Mouse (Mus musculus) heart, adult 2 months (tissue): ENCODE data around the gene Narf. TPM values are rescaled to one million over a fixed set of nuclear protein-coding genes. Genes with fewer than 3 reads are reported as not detected.

Experiments used
- DNase-seq, 2 experiments: peaks; one replicate each; pipeline ENCODE4 v3.0.0; 2021
- H3K27ac ChIP-seq: fragments of 200-600 bp; 2 replicates; pipeline ENCODE4 v1.8.1; 2022
- H3K27me3 ChIP-seq: fragments of 200-500 bp; 2 replicates; pipeline ENCODE4 v1.6.1; 2012; ENCODE audit warnings: mild to moderate bottlenecking, low read length, inconsistent platforms, mixed read lengths; ENCODE audit not compliant: control insufficient read depth, insufficient read depth
- H3K36me3 ChIP-seq: fragments of 200-500 bp; 2 replicates; pipeline ENCODE4 v1.6.1; 2012; ENCODE audit warnings: low read length, inconsistent platforms; ENCODE audit not compliant: control insufficient read depth, insufficient read depth
- H3K4me1 ChIP-seq: fragments of 200-500 bp; 2 replicates; pipeline ENCODE4 v1.6.1; 2011; ENCODE audit warnings: low read length; ENCODE audit not compliant: control insufficient read depth, insufficient read depth
- H3K4me3 ChIP-seq: fragments of 200-600 bp; 2 replicates; pipeline ENCODE4 v1.8.1; 2022
- H3K79me2 ChIP-seq: fragments of 200-500 bp; replicated peaks from 2 replicates; pipeline ENCODE4 v1.6.1; 2012; ENCODE audit warnings: mild to moderate bottlenecking, inconsistent platforms, low read length, moderate library complexity, mixed read lengths; ENCODE audit not compliant: control insufficient read depth, insufficient read depth
- H3K9ac ChIP-seq: fragments of 200-500 bp; 2 replicates; pipeline ENCODE4 v1.6.1; 2012; ENCODE audit warnings: low read depth, mild to moderate bottlenecking, control low read depth, inconsistent platforms, low read length, mixed read lengths
- CTCF ChIP-seq: fragments of 200-600 bp; IDR thresholded peaks from 2 replicates; pipeline ENCODE4 v1.8.1; 2022; ENCODE audit warnings: antibody characterized with exemption, mild to moderate bottlenecking, moderate library complexity
- EP300 ChIP-seq: fragments of 200-500 bp; IDR thresholded peaks from 2 replicates; pipeline ENCODE4 v1.6.1; 2011; ENCODE audit warnings: low read depth, low read length, control low read depth; ENCODE audit not compliant: insufficient read depth
- POLR2A ChIP-seq: fragments of 200-500 bp; IDR thresholded peaks from 2 replicates; pipeline ENCODE4 v1.6.1; 2011; ENCODE audit warnings: mild to moderate bottlenecking, low read depth, low read length, control low read depth; ENCODE audit not compliant: insufficient read depth
- WGBS: fragments of 180-500 bp; shearing (Covaris S2); methylation state at CpG from one replicate; pipeline ENCODE4 v1.1.7; 2018; 5-methylcytosine and 5-hydroxymethylcytosine counted together
- intact Hi-C: fragments of 180-260 bp; cut with DNase I; formaldehyde crosslinking; loops from one replicate; pipeline ENCODE4 v1.15.1; 2025
- polyA plus RNA-seq: library from polyadenylated mRNA; depleted of rRNA; stranded (reverse); fragments of >200 nt; gene quantifications from 2 replicates; pipeline ENCODE4 v1.2.3, GENCODE M21; 2012
- total RNA-seq, 2 experiments: library from RNA; stranded (reverse); gene quantifications; 2 replicates each; pipeline ENCODE4 v1.2.3; 2021

Gene Narf
- total and polyA plus RNA-seq, 3 experiments = 76.7 to 102 (median 91.4) TPM

DNA sequence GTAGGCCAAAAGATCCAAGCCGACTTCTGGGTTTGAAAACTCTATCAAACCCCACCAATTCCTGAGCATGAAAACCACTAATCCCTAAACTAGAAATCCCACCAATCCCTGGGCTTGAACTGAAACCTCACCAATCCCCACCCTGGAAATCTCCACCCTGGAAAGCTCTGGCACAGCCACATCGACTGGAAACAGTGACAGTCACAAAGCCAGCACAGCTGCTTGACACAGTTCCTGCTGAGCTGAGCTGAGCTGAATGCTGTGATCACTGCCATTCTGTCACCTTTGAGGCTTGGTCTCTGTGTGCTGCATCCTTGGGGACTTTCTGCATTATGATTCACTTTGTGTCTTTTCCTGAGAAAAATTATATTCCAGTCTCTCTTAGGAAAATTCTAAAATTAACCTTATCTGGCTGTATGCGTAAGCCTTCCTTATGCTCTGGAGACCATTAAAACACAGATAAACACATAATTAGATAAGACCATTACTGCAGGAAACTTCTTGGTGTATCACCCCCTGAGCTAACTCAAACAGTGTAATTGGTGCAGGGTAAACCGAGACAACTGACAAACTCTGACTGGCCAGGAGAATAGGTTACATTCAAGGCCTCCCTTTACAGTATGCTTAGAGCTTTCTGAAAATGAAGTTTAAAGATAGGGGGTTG is 5.3 kb upstream of the Narf start:
- no peak overlapping the region for H3K4me3 ChIP-seq
- no peak overlapping the region for H3K9ac ChIP-seq
- TF ChIP-seq EP300 = 0 out of 2 replicates have a peak, but pooled peaks have one; percentile 46
- 0 out of 2 replicates have a peak, but pooled peaks have one; percentile 12 for TF ChIP-seq POLR2A
- TF ChIP-seq CTCF = no peak
- WGBS = 32% methylated on average over 4 of the region's 4 CpGs
- peak; percentile 43 to 50 for DNase-seq
- peaks cover 3% of the 10 kb centered on the region; the same call in 1 of the 2 replicates for H3K36me3 ChIP-seq
- H3K27me3 ChIP-seq = no peaks in the 10 kb centered on the region
- no peak overlapping the region for H3K27ac ChIP-seq
- peaks cover 5% of the 10 kb centered on the region for H3K4me1 ChIP-seq
- H3K79me2 ChIP-seq = no peaks in the 10 kb centered on the region
- intact Hi-C loops = no loop called here

GRCm38 (mm10) chr11:121232706-121233105 is 4.3 kb upstream of the Narf start:
- Histone ChIP-seq H3K9ac (no peak overlapping the region), H3K27ac (no peak overlapping the region), H3K36me3 (peaks cover 3% of the 10 kb centered on the region; the same call in 1 of the 2 replicates), H3K79me2 (no peaks in the 10 kb centered on the region), H3K4me3 (no peak overlapping the region), H3K4me1 (peaks cover 4% of the 10 kb centered on the region), H3K27me3 (no peaks in the 10 kb centered on the region)
- 41% methylated on average over 4 of the region's 4 CpGs for WGBS
- intact Hi-C loops = no loop called here
- no peak for DNase-seq
- TF ChIP-seq CTCF (no peak), POLR2A (no peak), EP300 (no peak)

- WGBS = 29% methylated on average over 9 of the region's 9 CpGs
- intact Hi-C loops = loop anchor here (2.0 kb wide), 1 partner anchor 119 kb away; the partner anchor contains the start of gene Wdr45b
- peaks cover 1% of the 10 kb centered on the region; the same call in 1 of the 2 replicates for H3K79me2 ChIP-seq
- H3K9ac ChIP-seq = no peak overlapping the region
- TF ChIP-seq CTCF (peak; percentile 66), EP300 (no peak)
- peak in 1 of 2 experiments; percentile 32 for DNase-seq
- peaks cover 4% of the 10 kb centered on the region for H3K4me1 ChIP-seq
- H3K27me3 ChIP-seq = no peaks in the 10 kb centered on the region
- H3K36me3 ChIP-seq = peaks cover 16% of the 10 kb centered on the region
- peak overlapping the region; percentile 100 for H3K27ac ChIP-seq
- no peak overlapping the region for H3K4me3 ChIP-seq
These were observed 1.4 kb upstream of the Narf start for GRCm38 (mm10) chr11:121235475-121236238.

DNA sequence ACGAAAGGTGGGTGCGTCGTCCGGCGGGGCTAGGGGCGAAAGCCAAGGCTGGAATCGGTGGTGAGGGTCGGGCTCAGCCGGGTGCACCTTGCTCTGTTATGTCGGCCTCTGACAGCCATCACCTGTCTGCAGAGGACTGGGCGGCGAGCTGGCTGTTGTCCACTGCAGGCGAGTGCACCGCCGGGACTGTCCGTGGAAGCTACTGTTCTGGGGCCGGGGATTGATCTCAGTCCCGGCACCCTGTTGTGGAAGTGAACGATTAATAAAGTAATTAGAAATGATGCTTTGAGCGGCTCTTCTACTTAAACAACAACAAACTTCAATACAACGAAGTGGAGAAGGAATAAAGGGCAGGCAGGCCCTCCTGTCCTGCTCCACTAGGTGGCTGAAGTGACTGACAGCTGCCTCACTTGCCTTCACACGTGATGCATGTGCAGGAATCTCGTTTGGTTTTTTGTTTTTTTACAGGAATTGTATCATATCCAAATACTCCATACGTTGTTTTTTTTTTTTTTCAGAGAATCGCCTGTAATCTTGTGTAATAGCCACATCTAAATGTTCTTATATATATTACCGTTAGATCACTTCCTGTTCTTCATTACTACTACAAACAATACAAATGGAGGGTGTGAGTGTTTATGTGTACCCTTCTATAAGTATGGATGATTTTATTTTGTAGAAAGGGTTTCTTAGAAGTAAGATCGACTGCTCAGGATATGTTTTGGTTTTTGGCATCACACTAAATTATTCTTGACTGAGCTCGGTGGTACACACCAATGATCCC is 484 bp downstream of the Narf start:
- no peak for DNase-seq
- Histone ChIP-seq H3K27ac (peak overlapping the region; percentile 100), H3K36me3 (peaks cover 18% of the 10 kb centered on the region), H3K79me2 (peaks cover 1% of the 10 kb centered on the region; the same call in 1 of the 2 replicates), H3K4me3 (peak overlapping the region; percentile 69), H3K9ac (peak overlapping the region; percentile 90), H3K4me1 (peaks cover 4% of the 10 kb centered on the region), H3K27me3 (no peaks in the 10 kb centered on the region)
- 2% methylated on average over 28 of the region's 28 CpGs for WGBS
- TF ChIP-seq CTCF (peak; percentile 48), POLR2A (no peak)
- intact Hi-C loops = loop anchor here (2.0 kb wide), 1 partner anchor 117 kb away; the partner anchor contains the start of gene Wdr45b

DNA sequence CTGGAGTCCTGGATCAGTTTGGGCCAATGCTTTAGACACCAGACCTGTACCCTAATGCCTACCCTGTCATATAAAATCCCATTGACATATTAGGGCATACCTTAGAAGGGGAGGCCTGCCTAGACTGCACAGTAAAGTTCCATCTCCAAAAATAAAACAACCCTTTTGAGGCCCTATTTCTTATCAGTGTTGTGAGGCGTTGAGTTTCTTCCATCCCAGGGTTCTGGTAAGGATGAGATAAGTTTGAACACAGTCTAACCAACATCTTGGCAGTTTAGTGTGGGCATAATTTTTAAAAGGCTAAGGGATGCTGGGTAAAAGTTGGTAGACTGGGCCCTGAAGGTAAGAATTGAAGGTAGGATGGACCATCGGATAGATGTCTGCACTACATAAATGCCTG is 2.6 kb downstream of the Narf start:
- intact Hi-C loops = loop anchor here (2.0 kb wide), 1 partner anchor 19 kb away; the partner anchor contains the start of gene Foxk2
- H3K9ac ChIP-seq = no peak overlapping the region
- H3K27me3 ChIP-seq = no peaks in the 10 kb centered on the region
- 58% methylated on average over 2 of the region's 2 CpGs for WGBS
- peaks cover 1% of the 10 kb centered on the region; the same call in 1 of the 2 replicates for H3K79me2 ChIP-seq
- DNase-seq = no peak
- H3K4me3 ChIP-seq = no peak overlapping the region
- H3K4me1 ChIP-seq = peaks cover 4% of the 10 kb centered on the region
- H3K27ac ChIP-seq = no peak overlapping the region
- TF ChIP-seq CTCF = no peak
- TF ChIP-seq POLR2A = no peak
- TF ChIP-seq EP300 = no peak
- H3K36me3 ChIP-seq = peaks cover 27% of the 10 kb centered on the region
